Mouse (Mus musculus) stomach, embryonic 16.5 days (tissue): ENCODE measurements around the gene Cdc34. TPM values are rescaled to one million over a fixed set of nuclear protein-coding genes. Genes with fewer than 3 reads are reported as not detected.
"Not testable (repeated sequence)": the region's sequence is repeated elsewhere in the genome, so short reads cannot be mapped to it uniquely, and the experiment has no call there.

ENCODE experiments used
- ATAC-seq: fragments of 200-750 bp; cut with Nextera tagmentation; 2 replicates; pipeline ENCODE4 v1.8.0; 2017; ENCODE audit warnings: moderate number of reproducible peaks, moderate TSS enrichment; ENCODE audit not compliant: insufficient read depth, low FRiP score
- H3K27ac ChIP-seq: fragments of 300-500 bp; sonication (generic); 2 replicates; pipeline ENCODE4 v1.5.1; 2014; ENCODE audit warnings: low read length
- H3K27me3 ChIP-seq: fragments of 300-500 bp; sonication (generic); 2 replicates; pipeline ENCODE4 v1.6.1; 2014; ENCODE audit warnings: low read length, control low read depth, mixed read lengths; ENCODE audit not compliant: control insufficient read depth, insufficient read depth
- H3K36me3 ChIP-seq: fragments of 300-500 bp; sonication (generic); 2 replicates; pipeline ENCODE4 v1.6.1; 2014; ENCODE audit warnings: low read length; ENCODE audit not compliant: control insufficient read depth, insufficient read depth
- H3K4me1 ChIP-seq: fragments of 300-500 bp; sonication (generic); 2 replicates; pipeline ENCODE4 v1.6.1; 2014; ENCODE audit warnings: low read length, control low read depth, mixed read lengths; ENCODE audit not compliant: control insufficient read depth, insufficient read depth
- H3K4me2 ChIP-seq: fragments of 300-500 bp; sonication (generic); 2 replicates; pipeline ENCODE4 v1.6.1; 2014; ENCODE audit warnings: low read depth, low read length, mixed read lengths
- H3K4me3 ChIP-seq: fragments of 300-500 bp; sonication (generic); replicated peaks from 2 replicates; pipeline ENCODE4 v1.5.1; 2014; ENCODE audit warnings: mild to moderate bottlenecking, low read length
- H3K9ac ChIP-seq: fragments of 300-500 bp; sonication (generic); 2 replicates; pipeline ENCODE4 v1.6.1; 2014; ENCODE audit warnings: low read length
- H3K9me3 ChIP-seq: fragments of 300-500 bp; sonication (generic); replicated peaks from 2 replicates; pipeline ENCODE4 v1.6.1; 2016; ENCODE audit warnings: low read length, control low read depth; ENCODE audit not compliant: control insufficient read depth
- WGBS: fragments of 180-500 bp; shearing (Covaris S2); extraction: QIAGEN DNeasy Blood & Tissue Kit; methylation state at CpG from one replicate; pipeline ENCODE4 v1.1.7; 2014; 5-methylcytosine and 5-hydroxymethylcytosine counted together
- polyA plus RNA-seq: library from polyadenylated mRNA; unstranded; fragments of >200 nt; fragmentation: Nextera tagmentation; extraction: Ambion mirVana; gene quantifications from 2 replicates; pipeline ENCODE4 v1.2.1, GENCODE M21; 2015

The Cdc34 gene
- polyA plus RNA-seq, 1 experiment from 2014 or later, result 84.6 TPM

GRCm38 (mm10) chr10:79701443-79702129 lies 19.6 kb downstream of the Cdc34 start:
- Histone ChIP-seq H3K9me3 (no peaks in the 10 kb centered on the region), H3K36me3 (no peaks in the 10 kb centered on the region), H3K4me1 (peaks cover 31% of the 10 kb centered on the region), H3K9ac (peak overlapping the region; percentile 48; the same call in 1 of the 2 replicates), H3K4me2 (peak overlapping the region; percentile 16; the same call in 1 of the 2 replicates), H3K4me3 (no peak overlapping the region), H3K27me3 (no peaks in the 10 kb centered on the region), H3K27ac (peak overlapping the region; percentile 87)
- ATAC-seq, result peak; percentile 45; the same call in 1 of the 2 replicates
- WGBS, result 37% methylated on average over 10 of the region's 10 CpGs

GRCm38 (mm10) chr10:79702970-79703369 lies 21.0 kb downstream of the Cdc34 start:
- not testable (repeated sequence) for H3K4me3 ChIP-seq, H3K9me3 ChIP-seq, H3K27me3 ChIP-seq, H3K9ac ChIP-seq, H3K27ac ChIP-seq, H3K36me3 ChIP-seq, H3K4me2 ChIP-seq, ATAC-seq
- peaks cover 37% of the 10 kb centered on the region for H3K4me1 ChIP-seq
- 81% methylated on average over 3 of the region's 4 CpGs for WGBS

GRCm38 (mm10) chr10:79703541-79703940 lies 21.5 kb downstream of the Cdc34 start:
- Histone ChIP-seq H3K4me1 (peaks cover 35% of the 10 kb centered on the region), H3K36me3 (peaks cover 1% of the 10 kb centered on the region; the same call in 1 of the 2 replicates), H3K4me2 (peak overlapping the region; percentile 56), H3K9ac (peak overlapping the region; percentile 98), H3K9me3 (no peaks in the 10 kb centered on the region), H3K27ac (peak overlapping the region; percentile 56), H3K27me3 (no peaks in the 10 kb centered on the region), H3K4me3 (peak overlapping the region; percentile 89)
- no peak for ATAC-seq
- WGBS, result 73% methylated on average over 10 of the region's 10 CpGs

GRCm38 (mm10) chr10:79704065-79704969 lies 22.3 kb downstream of the Cdc34 start, which contains the start of gene Bsg:
Gene Bsg, plus strand, starts transcription at chr10:79704491.
- Histone ChIP-seq H3K9me3 (no peaks in the 10 kb centered on the region), H3K9ac (peak within 1 kb of the TSS; percentile 98), H3K36me3 (peaks cover 9% of the 10 kb centered on the region), H3K4me2 (peak within 1 kb of the TSS; percentile 91), H3K4me3 (peak within 1 kb of the TSS; percentile 89), H3K4me1 (peaks cover 35% of the 10 kb centered on the region), H3K27ac (peak within 1 kb of the TSS; percentile 90), H3K27me3 (no peaks in the 10 kb centered on the region)
- ATAC-seq, result peak; percentile 95
- WGBS, result under 1% methylated on average over 65 of the region's 65 CpGs

DNA sequence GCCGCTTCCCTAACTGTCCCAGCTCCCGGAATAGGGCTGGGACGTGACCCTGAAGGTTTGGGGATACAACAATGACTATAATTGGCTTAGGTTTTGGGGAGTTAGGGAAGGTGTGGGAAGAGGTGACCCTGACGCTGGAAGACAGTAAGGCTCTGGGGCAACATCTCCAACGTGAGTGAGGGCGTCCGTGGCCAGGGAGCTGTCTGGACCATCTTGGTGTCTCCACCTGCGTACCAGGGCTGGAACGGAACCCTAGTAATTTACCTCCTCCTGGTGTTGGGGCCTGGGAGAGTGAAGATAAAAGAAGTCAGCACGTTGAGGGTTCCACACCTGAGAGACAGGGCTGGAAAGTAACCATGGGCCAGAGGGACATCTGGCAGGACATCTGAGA lies 23.0 kb downstream of the Cdc34 start:
- ATAC-seq, result no peak
- no peaks in the 10 kb centered on the region for H3K9me3 ChIP-seq
- peaks cover 13% of the 10 kb centered on the region for H3K36me3 ChIP-seq
- WGBS, result 3% methylated on average over 10 of the region's 10 CpGs
- H3K4me2 ChIP-seq, result peak overlapping the region; percentile 91
- H3K9ac ChIP-seq, result peak overlapping the region; percentile 98
- H3K27me3 ChIP-seq, result no peaks in the 10 kb centered on the region
- H3K27ac ChIP-seq, result peak overlapping the region; percentile 90
- H3K4me1 ChIP-seq, result peaks cover 35% of the 10 kb centered on the region
- peak overlapping the region; percentile 89 for H3K4me3 ChIP-seq

GRCm38 (mm10) chr10:79705951-79706350 lies 24.0 kb downstream of the Cdc34 start:
- Histone ChIP-seq H3K27ac (no peak overlapping the region), H3K4me2 (peak overlapping the region; percentile 91), H3K4me1 (peaks cover 35% of the 10 kb centered on the region), H3K27me3 (no peaks in the 10 kb centered on the region), H3K9ac (peak overlapping the region; percentile 98), H3K9me3 (no peaks in the 10 kb centered on the region), H3K36me3 (peaks cover 23% of the 10 kb centered on the region), H3K4me3 (peak overlapping the region; percentile 89)
- WGBS, result 74% methylated on average over 5 of the region's 5 CpGs
- ATAC-seq, result no peak

GRCm38 (mm10) chr10:79706406-79707094 lies 24.6 kb downstream of the Cdc34 start:
- H3K9ac ChIP-seq, result peak overlapping the region; percentile 98
- WGBS, result 74% methylated on average over 5 of the region's 5 CpGs
- peaks cover 31% of the 10 kb centered on the region for H3K4me1 ChIP-seq
- peak overlapping the region; percentile 89 for H3K4me3 ChIP-seq
- peak overlapping the region; percentile 91 for H3K4me2 ChIP-seq
- peaks cover 28% of the 10 kb centered on the region for H3K36me3 ChIP-seq
- H3K27ac ChIP-seq, result no peak overlapping the region
- H3K9me3 ChIP-seq, result no peaks in the 10 kb centered on the region
- no peak for ATAC-seq
- no peaks in the 10 kb centered on the region for H3K27me3 ChIP-seq

GRCm38 (mm10) chr10:79707162-79707561 lies 25.2 kb downstream of the Cdc34 start:
- no peak for ATAC-seq
- peaks cover 24% of the 10 kb centered on the region for H3K4me1 ChIP-seq
- no peak overlapping the region for H3K27ac ChIP-seq
- H3K27me3 ChIP-seq, result no peaks in the 10 kb centered on the region
- H3K4me2 ChIP-seq, result peak overlapping the region; percentile 91
- H3K9me3 ChIP-seq, result no peaks in the 10 kb centered on the region
- no peak overlapping the region for H3K4me3 ChIP-seq
- 65% methylated on average over 1 of the region's 1 CpGs for WGBS
- no peak overlapping the region; the same call in 1 of the 2 replicates for H3K9ac ChIP-seq
- H3K36me3 ChIP-seq, result peaks cover 34% of the 10 kb centered on the region
